Mouse (Mus musculus): Measurements from ENCODE around the gene Rad52. TPM values are rescaled to one million over a fixed set of nuclear protein-coding genes. Genes with fewer than 3 reads are reported as not detected.

The Rad52 gene
- 10 to 100 TPM; 10.5 to 15.8 (median 11.5) TPM for total RNA-seq (2022)

GRCm38 (mm10) chr6:119902204-119903080 is at the start of gene Rad52:
Rad52 (plus strand) TSS chr6:119902698.
- peak; percentile 66 to 72 for DNase-seq (ENCODE audit: low spot score in 2 of 2)

GRCm38 (mm10) chr6:119854156-119854555 is 48.3 kb upstream of the Rad52 start:
- DNase-seq (ENCODE audit: low spot score in 2 of 2) = no peak

GRCm38 (mm10) chr6:119855471-119855870 is 47.0 kb upstream of the Rad52 start:
- DNase-seq (ENCODE audit: low spot score in 2 of 2) = no peak

GRCm38 (mm10) chr6:119860236-119860635 is 42.3 kb upstream of the Rad52 start:
- no peak for DNase-seq (ENCODE audit: low spot score in 2 of 2)

- no peak for DNase-seq (ENCODE audit: low spot score in 2 of 2)
Measured at GRCm38 (mm10) chr6:119861519-119861918, 41.0 kb upstream of the Rad52 start.

- DNase-seq (ENCODE audit: low spot score in 2 of 2) = peak; percentile 48 to 55
Measured at GRCm38 (mm10) chr6:119864341-119865034, 38.0 kb upstream of the Rad52 start.

- no peak for DNase-seq (ENCODE audit: low spot score in 2 of 2)
Measured at GRCm38 (mm10) chr6:119883151-119883550, 19.3 kb upstream of the Rad52 start.

GRCm38 (mm10) chr6:119892711-119893110 is 9.8 kb upstream of the Rad52 start:
- DNase-seq (ENCODE audit: low spot score in 2 of 2) = no peak

GRCm38 (mm10) chr6:119903081-119903789 is 737 bp downstream of the Rad52 start:
- DNase-seq (ENCODE audit: low spot score in 2 of 2) = no peak

GRCm38 (mm10) chr6:119905461-119905860 is 3.0 kb downstream of the Rad52 start:
- DNase-seq (ENCODE audit: low spot score in 2 of 2) = no peak

GRCm38 (mm10) chr6:119912046-119912445 is 9.5 kb downstream of the Rad52 start:
- DNase-seq (ENCODE audit: low spot score in 2 of 2) = no peak

GRCm38 (mm10) chr6:119915710-119916109 is 13.2 kb downstream of the Rad52 start:
- no peak for DNase-seq (ENCODE audit: low spot score in 2 of 2)

GRCm38 (mm10) chr6:119918561-119919181 is 16.2 kb downstream of the Rad52 start:
- DNase-seq (ENCODE audit: low spot score in 2 of 2) = no peak

- no peak for DNase-seq (ENCODE audit: low spot score in 2 of 2)
Measured at GRCm38 (mm10) chr6:119922136-119922535, 19.6 kb downstream of the Rad52 start.

- no peak for DNase-seq (ENCODE audit: low spot score in 2 of 2)
Measured at GRCm38 (mm10) chr6:119922544-119922943, 20.0 kb downstream of the Rad52 start.

GRCm38 (mm10) chr6:119924235-119925005 is 21.9 kb downstream of the Rad52 start:
- no peak for DNase-seq (ENCODE audit: low spot score in 2 of 2)
